Mouse (Mus musculus): Measurements from ENCODE around the gene Cep135. TPM values are rescaled to one million over a fixed set of nuclear protein-coding genes. Genes with fewer than 3 reads are reported as not detected.

Cep135 gene
- polyA plus RNA-seq, 2 experiments, result 6.9 to 10.3 TPM

- TF ChIP-seq POLR2A (IDR thresholded peaks at IDR 0.05; ENCODE audit: borderline replicate concordance, extremely low read depth, insufficient read depth, insufficient read length), result no peak
- no peak overlapping the region for H3K27ac ChIP-seq (replicated peaks; ENCODE audit: low read depth, low read length)
- H3K4me2 ChIP-seq (replicated peaks; ENCODE audit: low read depth, low read length, severe bottlenecking), result no peak overlapping the region
- H3K4me1 ChIP-seq (ENCODE audit: control insufficient read depth, insufficient read depth, low read length), result peaks cover 8% of the 10 kb centered on the region
- DNase-seq (ENCODE audit: low spot score), result no peak
- H3K9ac ChIP-seq (ENCODE audit: low read depth, low read length, severe bottlenecking), result no peak overlapping the region
- WGBS, result 19% methylated on average over 7 of the region's 7 CpGs
- H3K9me3 ChIP-seq (ENCODE audit: control insufficient read depth, low read length), result no peaks in the 10 kb centered on the region
- no peaks in the 10 kb centered on the region for H3K36me3 ChIP-seq (ENCODE audit: control insufficient read depth, insufficient read depth, low read length)
- ATAC-seq (ENCODE audit: low FRiP score, low read depth), result no peak
- H3K27me3 ChIP-seq (ENCODE audit: control insufficient read depth, insufficient read depth, low read length), result no peaks in the 10 kb centered on the region
- H3K4me3 ChIP-seq (replicated peaks; ENCODE audit: low read length), result no peak overlapping the region
Measured at GRCm38 (mm10) chr5:76665421-76665820, 76.9 kb downstream of the Cep135 start.

- 74% methylated on average over 6 of the region's 6 CpGs for WGBS
- no peak for DNase-seq (ENCODE audit: low spot score)
- ATAC-seq (ENCODE audit: low FRiP score, low read depth), result no peak
Measured at GRCm38 (mm10) chr5:76666026-76666756, 77.7 kb downstream of the Cep135 start.

GRCm38 (mm10) chr5:76668118-76668517 lies 79.6 kb downstream of the Cep135 start:
- Histone ChIP-seq H3K4me3 (replicated peaks; ENCODE audit: low read length) (no peak overlapping the region), H3K4me1 (ENCODE audit: control insufficient read depth, insufficient read depth, low read length) (peaks cover 4% of the 10 kb centered on the region; the same call in 1 of the 2 replicates), H3K27me3 (ENCODE audit: control insufficient read depth, insufficient read depth, low read length) (no peaks in the 10 kb centered on the region), H3K9me3 (ENCODE audit: control insufficient read depth, low read length) (no peaks in the 10 kb centered on the region), H3K27ac (replicated peaks; ENCODE audit: low read depth, low read length) (no peak overlapping the region), H3K4me2 (replicated peaks; ENCODE audit: low read depth, low read length, severe bottlenecking) (no peak overlapping the region), H3K36me3 (ENCODE audit: control insufficient read depth, insufficient read depth, low read length) (no peaks in the 10 kb centered on the region), H3K9ac (ENCODE audit: low read depth, low read length, severe bottlenecking) (no peak overlapping the region)
- TF ChIP-seq POLR2A (IDR thresholded peaks at IDR 0.05; ENCODE audit: borderline replicate concordance, extremely low read depth, insufficient read depth, insufficient read length), result no peak
- no peak for DNase-seq (ENCODE audit: low spot score)
- ATAC-seq (ENCODE audit: low FRiP score, low read depth), result peak; percentile 15; the same call in 1 of the 2 replicates
- 45% methylated on average over 5 of the region's 5 CpGs for WGBS

More at GRCm38 (mm10) chr5:76666026-76666756, 77.7 kb downstream of the Cep135 start:
- no peaks in the 10 kb centered on the region for H3K36me3 ChIP-seq (ENCODE audit: control insufficient read depth, insufficient read depth, low read length)
- no peak overlapping the region for H3K4me2 ChIP-seq (replicated peaks; ENCODE audit: low read depth, low read length, severe bottlenecking)
- peaks cover 4% of the 10 kb centered on the region for H3K4me1 ChIP-seq (ENCODE audit: control insufficient read depth, insufficient read depth, low read length)
- H3K27ac ChIP-seq (replicated peaks; ENCODE audit: low read depth, low read length), result no peak overlapping the region
- no peaks in the 10 kb centered on the region for H3K9me3 ChIP-seq (ENCODE audit: control insufficient read depth, low read length)
- no peaks in the 10 kb centered on the region for H3K27me3 ChIP-seq (ENCODE audit: control insufficient read depth, insufficient read depth, low read length)
- no peak for TF ChIP-seq POLR2A (IDR thresholded peaks at IDR 0.05; ENCODE audit: borderline replicate concordance, extremely low read depth, insufficient read depth, insufficient read length)
- no peak overlapping the region for H3K9ac ChIP-seq (ENCODE audit: low read depth, low read length, severe bottlenecking)
- H3K4me3 ChIP-seq (replicated peaks; ENCODE audit: low read length), result no peak overlapping the region

GRCm38 (mm10) chr5:76668547-76668946 lies 80.0 kb downstream of the Cep135 start:
- DNase-seq (ENCODE audit: low spot score) (no peak), ATAC-seq (ENCODE audit: low FRiP score, low read depth) (0 out of 2 replicates have a peak, but pooled peaks have one; percentile 37)
- H3K27me3 ChIP-seq (ENCODE audit: control insufficient read depth, insufficient read depth, low read length), result no peaks in the 10 kb centered on the region
- no peak overlapping the region for H3K4me2 ChIP-seq (replicated peaks; ENCODE audit: low read depth, low read length, severe bottlenecking)
- H3K4me1 ChIP-seq (ENCODE audit: control insufficient read depth, insufficient read depth, low read length), result peaks cover 4% of the 10 kb centered on the region; the same call in 1 of the 2 replicates
- H3K9me3 ChIP-seq (ENCODE audit: control insufficient read depth, low read length), result no peaks in the 10 kb centered on the region
- H3K27ac ChIP-seq (replicated peaks; ENCODE audit: low read depth, low read length), result no peak overlapping the region
- TF ChIP-seq POLR2A (IDR thresholded peaks at IDR 0.05; ENCODE audit: borderline replicate concordance, extremely low read depth, insufficient read depth, insufficient read length), result no peak
- no peaks in the 10 kb centered on the region for H3K36me3 ChIP-seq (ENCODE audit: control insufficient read depth, insufficient read depth, low read length)
- 17% methylated on average over 5 of the region's 5 CpGs for WGBS
- no peak overlapping the region for H3K4me3 ChIP-seq (replicated peaks; ENCODE audit: low read length)
- no peak overlapping the region for H3K9ac ChIP-seq (ENCODE audit: low read depth, low read length, severe bottlenecking)

GRCm38 (mm10) chr5:76670183-76670582 lies 81.7 kb downstream of the Cep135 start:
- Histone ChIP-seq H3K9ac (ENCODE audit: low read depth, low read length, severe bottlenecking) (no peak overlapping the region), H3K4me1 (ENCODE audit: control insufficient read depth, insufficient read depth, low read length) (peaks cover 4% of the 10 kb centered on the region; the same call in 1 of the 2 replicates), H3K4me2 (replicated peaks; ENCODE audit: low read depth, low read length, severe bottlenecking) (no peak overlapping the region), H3K36me3 (ENCODE audit: control insufficient read depth, insufficient read depth, low read length) (no peaks in the 10 kb centered on the region), H3K27me3 (ENCODE audit: control insufficient read depth, insufficient read depth, low read length) (no peaks in the 10 kb centered on the region), H3K27ac (replicated peaks; ENCODE audit: low read depth, low read length) (no peak overlapping the region), H3K9me3 (ENCODE audit: control insufficient read depth, low read length) (no peaks in the 10 kb centered on the region), H3K4me3 (replicated peaks; ENCODE audit: low read length) (no peak overlapping the region)
- no peak for TF ChIP-seq POLR2A (IDR thresholded peaks at IDR 0.05; ENCODE audit: borderline replicate concordance, extremely low read depth, insufficient read depth, insufficient read length)
- no peak for ATAC-seq (ENCODE audit: low FRiP score, low read depth)
- DNase-seq (ENCODE audit: low spot score), result no peak
- WGBS, result 93% methylated on average over 10 of the region's 10 CpGs
